27 mouse cellular contexts compared by ENCODE assay signal in the genomic region with DNA sequence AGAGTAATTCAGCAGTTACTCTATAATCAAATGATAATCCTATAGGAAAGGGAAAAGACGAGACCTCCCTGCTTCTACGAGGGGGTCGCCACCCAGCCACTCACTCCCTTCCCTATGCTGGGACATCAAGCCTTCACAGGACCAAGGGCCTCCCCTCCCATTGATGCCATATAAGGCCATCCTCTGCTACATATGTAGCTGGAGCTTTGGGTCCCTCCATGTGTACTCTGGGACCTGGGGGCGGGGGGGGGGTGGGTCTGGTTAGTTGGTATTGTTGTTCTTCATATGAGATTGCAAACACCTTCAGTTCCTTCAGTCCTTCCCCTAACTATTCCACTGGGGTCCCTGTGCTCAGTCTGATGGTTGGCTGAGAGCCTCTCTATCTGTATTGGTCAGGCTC.
DNase-seq lines count a peak whose midpoint lies in the region; ATAC-seq and TF ChIP-seq lines count a peak whose summit lies in the region.
"Had no signal": no experiment of that assay in that cellular context is flagged by ENCODE, and none has a peak within 500 bp of the region (broad histone marks: within the 10 kb centered on the region; RNA-seq: fewer than 3 reads in every experiment).

No protein-coding gene starts in this region.

- DNase-seq in heart, adult 11 months = peak; percentile 72
- no peak for DNase-seq in heart, adult 9 months (ENCODE audit: low spot score in 2 of 2)
- no peak for DNase-seq in lung, postnatal 10 days
- DNase-seq in lung, postnatal 0 days (ENCODE audit: low spot score) = no peak
- DNase-seq in lung, postnatal 36 days = no peak
- peak; percentile 5 for DNase-seq in embryonic facial prominence, embryonic 10.5 days (ENCODE audit: low spot score)
- DNase-seq: adrenal gland, adult 8-10 months; adrenal gland, postnatal 14 days; adrenal gland, postnatal 36 days; B cell, adult 2 months; cerebellum, adult 11-12 months; cerebellum, adult 2 months; cerebellum, adult 9-10 months; cerebellum, postnatal 10 days; cerebellum, postnatal 25 days had no signal

- H3K4me1 ChIP-seq in lung, embryonic 15.5 days = peaks cover 24% of the 10 kb centered on the region
- H3K4me1 ChIP-seq in lung, postnatal 0 days (ENCODE audit: insufficient read depth, low read depth, low read length) = no peaks in the 10 kb centered on the region; the same call in 1 of the 2 replicates
- H3K4me1 ChIP-seq in embryonic facial prominence, embryonic 10.5 days = peaks cover 30% of the 10 kb centered on the region

- ATAC-seq in lung, embryonic 15.5 days (ENCODE audit: borderline replicate concordance, extremely low read depth, low FRiP score, low TSS enrichment) = no peak
- ATAC-seq in lung, postnatal 0 days = no peak
- ATAC-seq: activated CD4-positive, CD25-positive, alpha-beta regulatory T cell, adult 4 months; CD4-positive, CD25-positive, alpha-beta regulatory T cell, adult 4 months; forebrain, embryonic 14.5 days; Patski had no signal

- no peak overlapping the region for H3K4me2 ChIP-seq in lung, embryonic 15.5 days
- H3K4me2 ChIP-seq in lung, postnatal 0 days (replicated peaks; ENCODE audit: low read depth, low read length) = no peak overlapping the region
- H3K4me2 ChIP-seq: embryonic facial prominence, embryonic 13.5 days; embryonic facial prominence, embryonic 15.5 days; forebrain, embryonic 12.5 days had no signal

- no peaks in the 10 kb centered on the region for H3K9me3 ChIP-seq in lung, embryonic 15.5 days
- H3K9me3 ChIP-seq in lung, postnatal 0 days (ENCODE audit: low read length) = no peaks in the 10 kb centered on the region
- H3K9me3 ChIP-seq in embryonic facial prominence, embryonic 10.5 days = no peaks in the 10 kb centered on the region
- H3K9me3 ChIP-seq: embryonic facial prominence, embryonic 13.5 days; embryonic facial prominence, embryonic 15.5 days; forebrain, embryonic 10.5 days; forebrain, embryonic 12.5 days; G1E had no signal

- H3K36me3 ChIP-seq in lung, embryonic 15.5 days = no peaks in the 10 kb centered on the region
- H3K36me3 ChIP-seq in lung, postnatal 0 days (ENCODE audit: insufficient read depth, low read length) = no peaks in the 10 kb centered on the region
- no peaks in the 10 kb centered on the region for H3K36me3 ChIP-seq in embryonic facial prominence, embryonic 10.5 days (replicated peaks)
- H3K36me3 ChIP-seq: embryonic facial prominence, embryonic 13.5 days; embryonic facial prominence, embryonic 15.5 days; forebrain, embryonic 10.5 days; forebrain, embryonic 12.5 days; G1E had no signal

- no peak for TF ChIP-seq EP300 in lung, postnatal 0 days (IDR thresholded peaks at IDR 0.05)

- TF ChIP-seq CTCF in lung, postnatal 0 days (IDR thresholded peaks at IDR 0.05) = no peak

- no peak overlapping the region for H3K9ac ChIP-seq in lung, embryonic 15.5 days
- H3K9ac ChIP-seq in lung, postnatal 0 days (replicated peaks; ENCODE audit: low read depth) = no peak overlapping the region
- H3K9ac ChIP-seq: embryonic facial prominence, embryonic 13.5 days; embryonic facial prominence, embryonic 15.5 days; forebrain, embryonic 12.5 days had no signal

- no peaks in the 10 kb centered on the region for H3K27me3 ChIP-seq in lung, embryonic 15.5 days
- no peaks in the 10 kb centered on the region for H3K27me3 ChIP-seq in lung, postnatal 0 days (replicated peaks; ENCODE audit: insufficient read depth, low read length)
- H3K27me3 ChIP-seq in embryonic facial prominence, embryonic 10.5 days (replicated peaks; ENCODE audit: low read depth, poor library complexity, severe bottlenecking) = peaks cover 51% of the 10 kb centered on the region
- H3K27me3 ChIP-seq: CH12.LX; embryonic facial prominence, embryonic 15.5 days; Patski had no signal

- peak overlapping the region; percentile 92 for H3K27ac ChIP-seq in lung, embryonic 15.5 days
- peak overlapping the region; percentile 87; the same call in 1 of the 2 replicates for H3K27ac ChIP-seq in lung, postnatal 0 days (ENCODE audit: low read length)
- no peak overlapping the region for H3K27ac ChIP-seq in embryonic facial prominence, embryonic 10.5 days (replicated peaks)
- H3K27ac ChIP-seq: embryonic facial prominence, embryonic 13.5 days; embryonic facial prominence, embryonic 15.5 days; forebrain, embryonic 10.5 days; forebrain, embryonic 12.5 days had no signal

- 81% methylated on average over 4 of the region's 4 CpGs for WGBS in lung, embryonic 15.5 days
- 82% methylated on average over 4 of the region's 4 CpGs for WGBS in lung, postnatal 0 days
- WGBS in embryonic facial prominence, embryonic 10.5 days = 86% methylated on average over 4 of the region's 4 CpGs

- no peak overlapping the region for H3K4me3 ChIP-seq in lung, embryonic 15.5 days
- H3K4me3 ChIP-seq in lung, postnatal 0 days (ENCODE audit: low read depth, low read length) = no peak overlapping the region
- no peak overlapping the region for H3K4me3 ChIP-seq in embryonic facial prominence, embryonic 10.5 days
- H3K4me3 ChIP-seq: embryonic facial prominence, embryonic 13.5 days; embryonic facial prominence, embryonic 15.5 days; erythroblast, embryonic 14.5 days; forebrain, embryonic 10.5 days; forebrain, embryonic 12.5 days had no signal

Comparison
In these comparisons a context has a peak if more than half of its experiments do, and no peak if none do; other contexts are left out.
1. DNase-seq: peak in heart, adult 11 months (single experiment) and embryonic facial prominence, embryonic 10.5 days (single experiment); none in heart, adult 9 months (0 of 2), lung, postnatal 10 days (single experiment), lung, postnatal 0 days (single experiment) and lung, postnatal 36 days (single experiment).